Mouse (Mus musculus) CH12.LX (cell line): Measurements from ENCODE around the gene Eif4ebp2. TPM values are rescaled to one million over a fixed set of nuclear protein-coding genes. Genes with fewer than 3 reads are reported as not detected.

Experiments used
- DNase-seq: peaks from one replicate; pipeline ENCODE4 v3.0.0-alpha.2; 2013; ENCODE audit errors: extremely low read depth
- H3K27ac ChIP-seq: 2 replicates; pipeline ENCODE4 v1.5.1; 2012; ENCODE audit warnings: low read depth, mild to moderate bottlenecking, control low read depth, moderate library complexity; ENCODE audit not compliant: insufficient read depth
- H3K27me3 ChIP-seq: replicated peaks from 2 replicates; pipeline ENCODE3; 2012; ENCODE audit warnings: inconsistent platforms
- H3K36me3 ChIP-seq, 2 experiments: replicated peaks in 1 of 2; 2 replicates each; pipeline versions ENCODE3 to v1.6.1; 2012; ENCODE audit warnings: inconsistent platforms in 1 of 2, low read length in 1 of 2, mild to moderate bottlenecking in 1 of 2, mixed read lengths in 1 of 2, moderate library complexity in 1 of 2; ENCODE audit not compliant: control insufficient read depth in 1 of 2, insufficient read depth in 1 of 2
- H3K4me1 ChIP-seq, 2 experiments: 2 replicates each; pipeline ENCODE4 v1.6.1; 2012; ENCODE audit warnings: inconsistent platforms in 1 of 2, moderate library complexity in 1 of 2; ENCODE audit not compliant: insufficient read depth in 2 of 2, control insufficient read depth in 1 of 2
- H3K4me2 ChIP-seq: 2 replicates; pipeline ENCODE4 v1.6.1; 2012; ENCODE audit warnings: low read depth, mild to moderate bottlenecking, control low read depth; ENCODE audit not compliant: poor library complexity, insufficient read depth, severe bottlenecking
- H3K4me3 ChIP-seq, 3 experiments: fragments of 150-350 bp in 1 of 3; sonication (generic) in 1 of 3; replicated peaks in 1 of 3; 2 replicates each; pipeline versions ENCODE3 to v1.5.1; 2011 to 2012; ENCODE audit warnings: low read depth in 2 of 3, low read length in 2 of 3, mild to moderate bottlenecking in 2 of 3, moderate library complexity in 2 of 3, control low read depth in 1 of 3, improper control_type of control experiment in 1 of 3, inconsistent platforms in 1 of 3, mixed read lengths in 1 of 3; ENCODE audit not compliant: poor library complexity in 1 of 3
- H3K79me2 ChIP-seq: replicated peaks from 2 replicates; pipeline ENCODE4 v1.6.1; 2012; ENCODE audit warnings: mild to moderate bottlenecking, moderate library complexity; ENCODE audit not compliant: control insufficient read depth, poor library complexity, insufficient read depth, severe bottlenecking; ENCODE audit errors: extremely low read depth
- H3K9ac ChIP-seq: 2 replicates; pipeline ENCODE4 v1.6.1; 2012; ENCODE audit warnings: low read depth, mild to moderate bottlenecking, control low read depth, moderate library complexity; ENCODE audit not compliant: insufficient read depth
- H3K9me3 ChIP-seq: replicated peaks from 2 replicates; pipeline ENCODE3; 2012; ENCODE audit warnings: low read length, inconsistent platforms, mixed read lengths
- BHLHE40 ChIP-seq: IDR thresholded peaks from 2 replicates; pipeline ENCODE4 v1.6.1; 2011; ENCODE audit warnings: mild to moderate bottlenecking, low read depth, low read length, improper control_type of control experiment
- E2F4 ChIP-seq: IDR thresholded peaks from 2 replicates; pipeline ENCODE4 v1.6.1; 2011; ENCODE audit warnings: low read depth, low read length, improper control_type of control experiment; ENCODE audit not compliant: insufficient replicate concordance
- ETS1 ChIP-seq: conservative IDR thresholded peaks from 2 replicates; pipeline ENCODE4 v1.6.1; 2012; ENCODE audit warnings: low read depth, mild to moderate bottlenecking, inconsistent platforms, low read length, improper control_type of control experiment, moderate library complexity
- HCFC1 ChIP-seq: IDR thresholded peaks from 2 replicates; pipeline ENCODE4 v1.6.1; 2012; ENCODE audit warnings: low read depth, mild to moderate bottlenecking, inconsistent platforms, low read length, improper control_type of control experiment
- IRF4 ChIP-seq: IDR thresholded peaks from 2 replicates; pipeline ENCODE4 v1.6.1; 2014; ENCODE audit warnings: low read depth, mild to moderate bottlenecking, inconsistent platforms, low read length, improper control_type of control experiment
- JUN ChIP-seq: IDR thresholded peaks from 2 replicates; pipeline ENCODE4 v1.6.1; 2011; ENCODE audit warnings: low read depth, mild to moderate bottlenecking, low read length, improper control_type of control experiment, moderate library complexity; ENCODE audit not compliant: insufficient read depth
- KAT2A ChIP-seq: IDR thresholded peaks from 2 replicates; pipeline ENCODE4 v1.6.1; 2012; ENCODE audit warnings: low read length, improper control_type of control experiment, inconsistent platforms; ENCODE audit not compliant: insufficient replicate concordance
- MAFK ChIP-seq: IDR thresholded peaks from 2 replicates; pipeline ENCODE4 v1.6.1; 2011; ENCODE audit warnings: low read length, improper control_type of control experiment; ENCODE audit not compliant: insufficient replicate concordance
- MAZ ChIP-seq: IDR thresholded peaks from 2 replicates; pipeline ENCODE4 v1.6.1; 2012; ENCODE audit warnings: low read depth, mild to moderate bottlenecking, inconsistent platforms, low read length, improper control_type of control experiment, moderate library complexity
- MEF2A ChIP-seq: IDR thresholded peaks from 2 replicates; pipeline ENCODE4 v1.6.1; 2014; ENCODE audit warnings: low read depth, mild to moderate bottlenecking, inconsistent platforms, low read length, improper control_type of control experiment, borderline replicate concordance
- MXI1 ChIP-seq: IDR thresholded peaks from 2 replicates; pipeline ENCODE4 v1.6.1; 2011; ENCODE audit warnings: mild to moderate bottlenecking, low read depth, low read length, improper control_type of control experiment
- PAX5 ChIP-seq: IDR thresholded peaks from 2 replicates; pipeline ENCODE4 v1.6.1; 2012; ENCODE audit warnings: low read length, inconsistent platforms, mixed read lengths
- POLR2A ChIP-seq: IDR thresholded peaks from 2 replicates; pipeline ENCODE4 v1.6.1; 2011; ENCODE audit warnings: low read depth, mild to moderate bottlenecking, improper control_type of control experiment, low read length
- POLR2AphosphoS2 ChIP-seq: IDR thresholded peaks from 2 replicates; pipeline ENCODE4 v1.6.1; 2011; ENCODE audit warnings: low read depth, low read length, improper control_type of control experiment
- RAD21 ChIP-seq: IDR thresholded peaks from 2 replicates; pipeline ENCODE4 v1.6.1; 2011; ENCODE audit warnings: low read depth, mild to moderate bottlenecking, low read length, improper control_type of control experiment, moderate library complexity
- SMC3 ChIP-seq: IDR thresholded peaks from 2 replicates; pipeline ENCODE4 v1.6.1; 2011; ENCODE audit warnings: low read depth, low read length, improper control_type of control experiment
- TBP ChIP-seq: conservative IDR thresholded peaks from 2 replicates; pipeline ENCODE4 v1.6.1; 2011; ENCODE audit warnings: low read depth, low read length, improper control_type of control experiment
- USF1 ChIP-seq: IDR thresholded peaks from 2 replicates; pipeline ENCODE4 v1.6.1; 2014; ENCODE audit warnings: low read depth, mild to moderate bottlenecking, inconsistent platforms, low read length, improper control_type of control experiment
- ZC3H11A ChIP-seq: IDR thresholded peaks from 2 replicates; pipeline ENCODE4 v1.6.1; 2012; ENCODE audit warnings: low read depth, mild to moderate bottlenecking, inconsistent platforms, low read length, improper control_type of control experiment
- ZKSCAN1 ChIP-seq: IDR thresholded peaks from 2 replicates; pipeline ENCODE4 v1.6.1; 2012; ENCODE audit warnings: low read depth, inconsistent platforms, low read length, improper control_type of control experiment, borderline replicate concordance
- ZMIZ1 ChIP-seq: IDR thresholded peaks from 2 replicates; pipeline ENCODE4 v1.6.1; 2012; ENCODE audit warnings: low read depth, mild to moderate bottlenecking, inconsistent platforms, low read length, improper control_type of control experiment
- ZNF384 ChIP-seq: IDR thresholded peaks from 2 replicates; pipeline ENCODE4 v1.6.1; 2012; ENCODE audit warnings: low read depth, low read length, improper control_type of control experiment, inconsistent platforms
- dilution Hi-C: fragments of 300-500 bp; cut with MboI; formaldehyde crosslinking; loops from 2 replicates; pipeline ENCODE4 v1.14.3; 2020; ENCODE audit warnings: low sequenced_read_pairs; ENCODE audit not compliant: extremely low pct_unique_long_range_greater_than_20kb, extremely low pct_ligation_motif_present
- in situ Hi-C: fragments of 300-500 bp; cut with MboI; formaldehyde crosslinking; loops from 3 replicates; pipeline ENCODE4 v1.14.3; 2019; ENCODE audit warnings: low sequenced_read_pairs, low pct_ligation_motif_present, low pct_unique_long_range_greater_than_20kb, mixed read lengths
- polyA plus RNA-seq: library from polyadenylated mRNA; unstranded; fragments of >175 nt; gene quantifications from 2 replicates; pipeline ENCODE4 v1.2.1, GENCODE M21; 2012; ENCODE audit warnings: low read depth; ENCODE audit not compliant: insufficient read length
- total RNA-seq, 2 experiments: library from RNA; depleted of rRNA; stranded (reverse); fragments of 300-350 nt in 1 of 2; fragments of >200 nt in 1 of 2; gene quantifications; 2 replicates each; pipeline ENCODE4 v1.2.3; 2012 to 2014

The Eif4ebp2 gene
- total and polyA plus RNA-seq, 3 experiments = 7.5 to 73.2 (median 16.4) TPM

DNA sequence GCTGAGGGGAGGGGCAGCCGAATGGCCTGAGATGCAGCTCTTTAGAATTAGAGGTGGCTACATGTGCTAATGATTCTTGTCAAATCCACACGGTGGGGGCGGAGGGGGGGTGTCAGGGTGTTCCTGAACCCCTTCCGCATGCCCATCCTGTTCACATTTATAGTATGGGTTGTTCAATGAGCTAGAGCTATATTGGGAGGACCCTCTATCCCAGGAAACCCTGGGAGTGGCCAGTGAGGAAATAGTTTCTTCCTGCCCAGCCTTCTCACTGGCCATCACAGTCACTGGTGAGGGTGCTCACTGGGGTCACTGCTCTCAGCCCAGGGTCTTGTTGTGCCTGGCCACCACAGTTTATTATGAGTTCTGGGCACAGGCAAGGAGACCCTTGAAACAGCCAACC is 32.5 kb downstream of the Eif4ebp2 start:
- TF ChIP-seq MEF2A (no peak), ZKSCAN1 (no peak), MXI1 (no peak), TBP (no peak), ZNF384 (no peak), JUN (no peak), HCFC1 (no peak), PAX5 (no peak), E2F4 (no peak), KAT2A (no peak), IRF4 (no peak), ZC3H11A (no peak), BHLHE40 (no peak), USF1 (no peak), POLR2A (no peak), POLR2AphosphoS2 (no peak), SMC3 (no peak)
- TF ChIP-seq, all 38 proteins: peak for 0
- Histone ChIP-seq H3K4me1 (peaks cover 5 to 10% of the 10 kb centered on the region in 2 experiments), H3K27ac (no peak overlapping the region), H3K4me2 (no peak overlapping the region), H3K79me2 (no peaks in the 10 kb centered on the region), H3K4me3 (no peak overlapping the region), H3K27me3 (no peaks in the 10 kb centered on the region), H3K36me3 (no peaks in the 10 kb centered on the region), H3K9ac (no peak overlapping the region), H3K9me3 (no peaks in the 10 kb centered on the region)
- DNase-seq = no peak
- dilution Hi-C loops = no loop called here
- in situ Hi-C loops = no loop called here

DNA sequence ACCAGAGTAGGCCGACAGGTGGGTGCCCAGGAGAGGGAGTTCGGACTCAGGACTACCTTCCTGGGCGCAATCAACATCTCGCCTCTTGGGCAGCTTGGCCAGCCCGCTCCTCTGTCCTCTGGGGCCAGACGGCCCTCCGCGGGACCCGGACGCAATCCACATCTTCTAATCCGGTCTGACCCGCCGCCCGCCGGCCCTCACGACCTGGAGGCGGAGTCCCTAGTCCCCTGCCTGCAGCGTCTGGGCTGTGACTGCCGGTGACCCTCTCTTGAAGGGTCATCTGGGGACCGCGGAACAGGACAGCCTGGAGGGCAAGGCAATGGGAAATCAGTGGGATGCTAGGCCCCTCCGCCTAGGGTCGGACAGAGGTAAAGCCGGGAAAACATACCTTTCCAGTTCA is 33.3 kb downstream of the Eif4ebp2 start:
- TF ChIP-seq RAD21 = no peak
- TF ChIP-seq ETS1 = no peak
- no peak for TF ChIP-seq HCFC1
- no peak for TF ChIP-seq MEF2A
- TF ChIP-seq KAT2A = no peak
- TF ChIP-seq ZMIZ1 = no peak
- TF ChIP-seq IRF4 = no peak
- TF ChIP-seq MXI1 = no peak
- TF ChIP-seq MAZ = no peak
- TF ChIP-seq POLR2A = no peak
- no peak for TF ChIP-seq MAFK
- TF ChIP-seq POLR2AphosphoS2 = no peak
- TF ChIP-seq ZNF384 = no peak
- TF ChIP-seq, all 38 proteins: peak for 0

More for the DNA sequence above, 33.3 kb downstream of the Eif4ebp2 start:
- no peaks in the 10 kb centered on the region for H3K27me3 ChIP-seq
- H3K9ac ChIP-seq = no peak overlapping the region
- dilution Hi-C loops (no loop called here), in situ Hi-C loops (no loop called here)
- H3K4me1 ChIP-seq = peaks cover 7 to 8% of the 10 kb centered on the region in 2 experiments
- no peaks in the 10 kb centered on the region for H3K79me2 ChIP-seq
- H3K9me3 ChIP-seq = no peaks in the 10 kb centered on the region
- no peak overlapping the region for H3K4me2 ChIP-seq
- no peak for DNase-seq
- H3K4me3 ChIP-seq = no peak overlapping the region
- H3K27ac ChIP-seq = no peak overlapping the region
- H3K36me3 ChIP-seq = no peaks in the 10 kb centered on the region
